Mouse (Mus musculus): ENCODE measurements around the gene Prkag2.
"Not testable (repeated sequence)": the region's sequence is repeated elsewhere in the genome, so short reads cannot be mapped to it uniquely, and the experiment has no call there.

Prkag2 gene

DNA sequence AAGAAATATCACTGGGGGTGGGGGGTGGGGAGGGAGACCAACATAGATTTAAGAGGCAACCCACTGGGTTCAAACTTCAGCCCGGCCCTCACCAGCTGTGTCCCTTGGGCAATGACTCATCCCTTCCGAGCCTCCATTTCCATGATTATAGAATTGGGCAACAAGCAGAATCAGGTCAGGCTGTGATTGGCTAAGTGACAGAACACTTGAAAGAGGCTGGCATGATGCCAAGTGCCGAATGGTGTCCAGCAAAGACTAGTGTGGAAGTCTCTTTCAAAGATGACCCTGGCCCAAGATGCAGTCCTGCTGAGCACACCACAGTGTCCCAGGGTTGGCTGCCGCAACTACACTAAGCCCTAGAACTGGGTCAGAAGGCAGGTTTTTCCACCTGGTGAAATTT, 14.2 kb downstream of the Prkag2 start:
- DNase-seq (ENCODE audit: low read depth), result no peak

DNA sequence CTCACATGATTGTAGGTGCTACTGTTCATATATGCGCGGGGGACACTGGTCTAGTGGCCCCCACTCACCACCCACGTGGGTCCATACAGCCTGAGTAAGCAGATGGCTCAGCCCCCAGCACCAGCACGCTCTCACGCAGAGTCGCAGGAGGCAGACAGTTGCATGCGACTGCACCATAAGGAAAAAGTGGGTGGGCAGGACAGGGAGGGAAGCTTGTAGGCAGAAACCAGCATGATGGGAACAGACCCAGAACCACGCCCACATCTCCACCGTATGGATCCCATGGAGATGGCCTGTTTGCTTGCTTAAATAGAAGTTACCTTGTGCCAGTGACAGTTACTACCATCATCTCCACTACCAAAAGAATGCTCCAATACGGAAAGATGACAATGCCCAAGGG, 15.3 kb downstream of the Prkag2 start:
- no peak for DNase-seq (ENCODE audit: low read depth)

DNA sequence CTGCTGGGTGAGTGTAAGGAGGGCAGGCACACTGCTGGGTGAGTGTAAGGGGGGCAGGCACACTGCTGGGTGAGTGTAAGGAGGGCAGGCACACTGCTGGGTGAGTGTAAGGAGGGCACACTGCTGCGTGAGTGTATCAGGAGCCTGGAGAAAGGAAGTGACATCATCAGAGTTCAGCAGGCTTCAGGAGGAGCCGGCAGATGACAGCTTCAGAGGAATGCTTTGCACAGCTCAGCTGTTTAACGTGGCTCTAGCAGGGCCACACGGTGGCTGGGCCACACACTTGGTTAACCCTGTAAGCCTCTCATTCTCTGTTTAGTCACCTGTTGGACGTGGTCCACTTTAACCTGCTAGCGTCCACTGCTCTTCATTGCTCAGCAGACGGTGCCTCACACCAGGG, 16.6 kb downstream of the Prkag2 start:
- DNase-seq (ENCODE audit: low read depth), result no peak

DNA sequence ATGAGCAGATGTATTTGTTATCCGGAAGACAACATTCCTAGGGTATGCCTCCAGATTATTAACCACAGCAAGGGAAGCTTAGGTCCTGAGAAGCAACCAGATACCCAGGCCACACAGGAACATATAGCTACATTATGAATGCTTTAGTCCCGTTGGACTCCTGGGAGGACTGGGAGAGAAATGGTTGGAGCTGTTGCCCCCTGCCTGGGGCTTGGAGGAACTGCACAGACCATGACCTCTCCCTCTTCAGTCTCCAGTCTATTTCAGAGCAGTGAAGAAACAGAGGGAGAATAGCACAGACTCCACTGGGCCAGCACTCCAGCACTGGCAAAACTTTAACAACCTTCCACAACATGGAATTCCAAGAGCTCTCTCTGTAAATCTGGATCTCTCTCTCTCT, 17.9 kb downstream of the Prkag2 start:
- DNase-seq (ENCODE audit: low read depth), result no peak

DNA sequence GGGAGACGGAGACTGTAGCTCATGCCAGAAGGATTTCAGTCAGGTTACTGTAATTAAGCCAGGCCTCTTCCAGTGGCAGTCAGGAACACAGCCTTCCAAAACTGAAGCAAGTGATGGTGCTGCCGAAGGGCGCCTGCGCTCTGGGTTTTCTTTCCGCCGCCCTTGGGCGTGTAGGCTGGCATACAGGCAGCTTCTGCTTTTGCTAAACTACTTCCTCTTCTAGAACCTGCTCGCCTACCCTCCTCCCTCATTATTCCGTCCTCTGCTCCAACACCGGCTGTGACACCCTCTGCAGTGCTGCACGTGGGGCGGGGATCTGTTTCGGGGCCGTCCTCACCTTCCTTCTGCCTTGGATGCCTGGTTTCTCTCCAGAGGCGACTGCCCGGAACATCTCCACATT, 18.9 kb downstream of the Prkag2 start:
- DNase-seq (ENCODE audit: low read depth), result no peak

DNA sequence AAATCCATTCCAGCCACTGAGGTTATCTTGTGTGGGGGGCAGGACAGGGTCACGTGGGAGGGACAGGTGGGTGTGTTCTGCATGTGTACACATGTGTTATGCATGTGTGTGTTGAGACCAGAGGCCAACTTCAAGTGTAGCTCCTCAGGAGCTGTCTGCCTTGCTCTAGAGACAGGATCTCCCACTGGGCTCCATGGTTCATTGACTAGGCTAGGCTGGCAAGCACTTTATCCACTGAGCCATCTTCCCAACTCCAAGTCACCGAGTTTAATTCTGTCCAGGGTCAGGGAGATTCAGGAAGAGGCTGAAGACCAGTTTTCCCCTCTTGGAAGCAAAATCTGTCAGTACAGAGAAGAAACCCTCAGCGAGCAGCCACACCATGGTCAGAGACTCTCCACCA, 19.4 kb downstream of the Prkag2 start:
- DNase-seq (ENCODE audit: low read depth), result no peak

DNA sequence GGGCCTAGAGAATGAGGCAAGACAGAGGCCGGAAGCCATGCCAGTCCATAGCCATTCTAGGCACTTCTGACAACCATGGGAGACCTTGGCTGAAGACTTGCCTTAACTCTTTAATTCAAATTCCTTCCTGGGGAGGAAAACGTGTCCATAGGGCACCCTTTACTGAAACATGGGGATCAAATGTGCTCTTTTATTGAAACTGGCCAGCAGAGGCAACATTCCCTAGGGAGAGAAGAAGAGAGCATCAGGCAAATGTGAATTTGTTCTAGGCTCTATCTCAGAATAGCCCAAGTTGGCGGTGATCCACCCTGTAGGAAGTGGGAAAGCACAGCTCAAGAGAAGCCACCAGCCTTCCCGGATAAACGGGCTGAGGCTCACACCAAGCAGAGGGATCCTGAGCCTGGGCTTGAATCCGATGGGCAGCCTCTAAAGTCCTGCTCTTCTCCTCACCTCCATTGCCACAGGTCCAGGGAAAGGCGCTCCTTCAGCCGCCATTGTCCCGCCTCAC, 19.9 kb downstream of the Prkag2 start:
- no peak for DNase-seq (ENCODE audit: low read depth)

DNA sequence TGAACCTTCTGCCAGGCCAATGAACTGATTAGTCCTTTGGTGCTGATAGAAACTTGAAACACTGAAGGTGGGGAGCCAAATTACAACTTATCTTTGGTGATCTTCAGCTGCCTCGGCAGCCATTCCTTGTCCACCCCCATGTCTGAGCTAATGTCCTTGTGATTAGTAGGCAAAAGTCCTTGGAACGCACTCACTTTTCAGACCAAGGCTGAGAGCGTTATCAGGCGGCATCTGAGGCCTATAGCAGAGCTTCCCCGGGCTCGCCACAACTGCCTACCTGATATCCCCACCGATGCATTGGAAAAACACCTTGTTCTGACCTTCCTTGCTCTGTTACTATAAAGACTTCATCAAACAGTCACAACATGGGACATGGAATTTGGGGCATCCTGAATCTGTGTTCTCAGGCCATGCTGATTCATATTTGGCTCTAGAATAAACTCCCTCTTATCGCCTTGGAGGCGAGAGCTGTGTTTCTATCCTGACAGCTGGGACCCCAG, 20.6 kb downstream of the Prkag2 start:
- DNase-seq (ENCODE audit: low read depth), result no peak

DNA sequence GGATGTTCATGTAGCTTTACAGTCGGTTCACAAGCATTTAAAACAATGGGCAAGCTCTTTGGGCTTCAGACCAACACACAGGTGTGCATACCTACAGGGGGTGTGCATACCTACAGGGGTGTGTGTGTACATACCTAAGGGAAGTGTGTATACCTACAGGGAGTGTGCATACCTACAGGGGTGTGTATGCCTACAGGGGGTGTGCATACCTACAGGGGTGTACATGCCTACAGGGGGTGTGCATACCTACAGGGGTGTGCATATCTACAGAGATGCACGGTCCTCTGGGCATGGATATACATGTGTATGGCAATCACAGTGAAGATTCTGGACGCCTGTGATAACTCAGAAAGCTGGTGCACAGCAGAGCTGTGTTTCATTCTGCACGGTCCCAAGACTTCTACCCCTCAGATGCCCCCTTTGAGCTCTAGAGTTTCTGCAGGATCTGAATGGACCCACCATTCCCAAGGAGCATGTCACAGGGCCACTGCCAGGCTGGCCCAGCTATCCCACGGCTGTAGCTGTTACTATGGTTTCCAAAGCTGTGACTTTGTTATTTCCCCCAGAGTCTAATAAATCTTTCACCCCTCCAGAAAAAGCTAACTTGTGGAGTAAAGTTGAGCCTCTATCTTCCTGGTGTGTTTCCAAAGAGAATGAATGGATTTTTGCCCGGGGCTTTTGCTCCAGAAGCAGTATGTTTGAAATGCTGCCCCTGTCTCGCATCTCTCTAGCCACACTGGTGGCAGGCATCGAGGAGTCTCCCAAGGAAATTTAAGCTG, 22.4 kb downstream of the Prkag2 start:
- DNase-seq (ENCODE audit: low read depth), result no peak

DNA sequence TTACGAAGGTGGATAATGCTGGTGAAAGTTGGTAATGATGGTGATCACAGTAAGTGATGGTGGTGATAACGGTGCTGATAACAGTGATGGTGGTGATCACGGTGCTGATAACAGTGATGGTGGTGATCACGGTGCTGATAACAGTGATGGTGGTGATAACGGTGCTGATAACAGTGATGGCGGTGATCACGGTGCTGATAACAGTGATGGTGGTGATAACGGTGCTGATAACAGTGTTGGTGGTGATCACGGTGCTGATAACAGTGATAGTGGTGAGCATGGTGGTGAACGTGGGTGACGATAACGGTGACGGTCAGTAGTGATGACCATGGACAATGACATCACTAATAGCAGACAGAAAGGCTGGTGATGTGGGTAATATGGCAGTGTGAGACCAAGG, 23.2 kb downstream of the Prkag2 start:
- not testable (repeated sequence) for DNase-seq (ENCODE audit: low read depth)

DNA sequence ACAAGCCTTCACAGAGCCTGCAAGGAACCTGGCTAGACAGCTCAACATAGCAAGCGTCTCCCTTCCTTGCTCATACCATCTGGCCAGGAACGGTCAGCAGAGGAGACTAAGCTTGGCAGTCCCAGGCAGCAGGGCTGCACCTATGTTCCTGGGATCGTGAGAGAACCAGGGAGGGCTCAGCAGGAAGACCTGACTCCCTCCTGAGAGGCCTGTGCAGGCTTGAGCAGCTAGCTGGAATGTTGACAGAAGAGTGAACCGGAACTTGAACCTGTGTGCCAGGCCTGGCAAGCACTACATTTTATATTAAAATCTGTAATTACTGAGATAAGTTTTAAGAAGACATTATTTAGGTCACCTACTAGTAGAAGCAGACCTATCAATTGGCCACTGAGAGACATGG, 24.8 kb downstream of the Prkag2 start:
- no peak for DNase-seq (ENCODE audit: low read depth)

DNA sequence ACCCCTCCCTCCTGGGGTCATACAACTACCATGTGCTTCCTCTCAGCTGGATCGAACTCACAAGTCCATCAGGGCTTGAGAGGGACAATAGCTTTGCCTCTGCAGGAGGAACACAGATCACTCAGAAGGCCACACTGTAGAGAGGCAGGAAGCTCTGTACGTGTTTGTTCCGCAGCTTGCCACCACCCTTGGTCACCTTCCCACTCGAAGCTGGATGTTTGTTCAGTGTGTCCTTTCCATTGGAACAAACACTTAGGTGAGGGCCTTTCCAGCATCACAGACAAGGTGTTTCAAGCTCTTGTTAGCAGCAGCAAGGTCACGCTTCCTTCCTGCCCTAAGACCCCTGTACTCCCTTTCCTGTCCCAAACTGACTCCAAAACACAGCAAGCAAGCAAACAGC, 30.6 kb downstream of the Prkag2 start:
- DNase-seq (ENCODE audit: low read depth), result no peak

DNA sequence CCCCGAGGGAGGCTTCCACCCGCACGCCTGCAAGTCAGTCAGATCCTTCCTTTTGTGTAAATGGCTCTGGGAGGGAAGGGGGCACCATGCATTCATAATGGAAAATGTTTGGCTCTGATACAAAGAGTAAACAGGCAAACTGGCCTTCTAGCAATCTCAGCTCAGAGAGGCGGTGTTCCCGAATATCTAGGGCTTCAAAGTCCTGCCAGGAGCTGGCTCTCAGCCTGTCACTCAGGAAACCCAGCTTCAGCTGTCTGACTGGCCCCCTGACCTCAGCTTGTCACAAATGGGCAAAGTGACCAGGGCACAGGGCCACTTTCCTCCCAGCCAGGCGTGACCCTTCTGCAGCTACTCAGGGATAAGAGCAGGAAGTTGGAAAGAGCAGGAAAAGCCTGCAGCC, 33.3 kb downstream of the Prkag2 start:
- no peak for DNase-seq (ENCODE audit: low read depth)

DNA sequence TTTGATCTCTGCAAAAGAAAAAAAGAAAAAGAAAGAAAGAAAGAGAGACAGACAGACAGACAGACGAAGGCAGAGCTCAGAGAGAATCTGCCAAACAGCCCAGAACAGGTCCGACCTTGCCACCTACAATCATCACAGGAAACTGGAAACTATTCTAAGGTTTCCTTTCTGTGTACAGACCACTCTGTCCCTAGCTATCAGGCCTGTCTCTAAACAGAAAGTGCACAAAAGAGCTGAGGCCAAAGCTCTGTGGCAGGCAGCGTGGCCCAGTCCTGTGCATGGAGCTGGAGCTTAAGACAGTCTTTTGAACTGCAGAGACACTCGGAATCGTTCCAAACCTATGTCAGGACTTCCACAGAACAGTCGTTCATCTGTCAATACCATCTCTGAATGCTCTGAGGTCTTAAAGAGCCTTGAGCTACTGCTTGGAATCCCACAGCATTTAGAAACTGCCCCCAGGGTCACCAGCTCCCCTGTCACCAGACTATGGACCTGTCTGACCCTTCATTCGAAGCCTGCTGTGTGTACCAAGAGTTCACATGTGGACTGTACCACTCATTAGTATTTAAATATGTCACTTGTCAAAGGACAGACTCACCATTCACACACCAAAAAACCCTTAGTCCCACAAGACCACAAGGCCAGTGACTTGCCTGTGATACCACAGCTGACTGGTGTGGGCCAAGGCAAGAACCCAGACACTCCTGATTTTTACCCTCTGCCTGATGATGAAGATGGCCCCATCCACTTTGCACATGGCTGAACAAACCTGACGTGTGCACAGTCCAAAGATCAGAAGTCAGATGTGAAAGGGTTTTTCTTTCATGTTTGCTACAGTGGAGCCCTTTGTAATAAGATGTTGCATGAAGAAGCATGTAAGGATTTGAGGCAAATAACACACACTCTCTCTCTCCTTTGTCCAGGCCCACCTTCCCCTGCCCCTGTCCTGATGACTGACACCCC, 35.9 kb downstream of the Prkag2 start:
- no peak for DNase-seq (ENCODE audit: low read depth)

DNA sequence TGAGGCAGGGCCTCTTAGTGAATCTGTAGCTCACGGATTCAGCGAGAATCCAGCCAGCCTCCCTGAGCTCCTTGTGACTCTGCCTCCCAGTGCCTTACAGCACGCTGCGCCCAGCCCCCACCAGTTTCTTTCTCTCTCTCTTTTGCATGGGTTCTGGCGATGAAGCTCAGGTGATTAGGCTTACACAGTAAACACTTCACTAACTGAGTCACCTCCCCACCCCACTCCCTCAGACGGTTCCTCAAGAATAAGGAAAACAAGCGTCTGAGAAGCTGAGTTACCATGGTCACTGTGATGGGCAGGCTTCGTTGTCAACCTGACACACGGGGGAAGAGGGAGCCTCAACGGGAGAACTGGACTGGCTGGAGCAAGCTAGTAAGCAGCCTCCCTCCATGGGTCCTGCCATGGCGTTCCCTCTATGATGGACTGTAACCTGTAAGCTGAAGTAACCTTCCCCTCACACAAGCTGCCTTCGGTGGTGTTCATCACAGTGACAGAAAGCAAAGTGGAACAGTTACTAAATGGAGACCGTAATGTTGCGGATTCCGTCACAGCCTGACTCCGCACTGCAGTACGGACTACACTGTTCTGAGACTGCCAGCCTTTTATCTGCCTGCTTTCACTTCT, 37.8 kb downstream of the Prkag2 start:
- DNase-seq (ENCODE audit: low read depth), result no peak

DNA sequence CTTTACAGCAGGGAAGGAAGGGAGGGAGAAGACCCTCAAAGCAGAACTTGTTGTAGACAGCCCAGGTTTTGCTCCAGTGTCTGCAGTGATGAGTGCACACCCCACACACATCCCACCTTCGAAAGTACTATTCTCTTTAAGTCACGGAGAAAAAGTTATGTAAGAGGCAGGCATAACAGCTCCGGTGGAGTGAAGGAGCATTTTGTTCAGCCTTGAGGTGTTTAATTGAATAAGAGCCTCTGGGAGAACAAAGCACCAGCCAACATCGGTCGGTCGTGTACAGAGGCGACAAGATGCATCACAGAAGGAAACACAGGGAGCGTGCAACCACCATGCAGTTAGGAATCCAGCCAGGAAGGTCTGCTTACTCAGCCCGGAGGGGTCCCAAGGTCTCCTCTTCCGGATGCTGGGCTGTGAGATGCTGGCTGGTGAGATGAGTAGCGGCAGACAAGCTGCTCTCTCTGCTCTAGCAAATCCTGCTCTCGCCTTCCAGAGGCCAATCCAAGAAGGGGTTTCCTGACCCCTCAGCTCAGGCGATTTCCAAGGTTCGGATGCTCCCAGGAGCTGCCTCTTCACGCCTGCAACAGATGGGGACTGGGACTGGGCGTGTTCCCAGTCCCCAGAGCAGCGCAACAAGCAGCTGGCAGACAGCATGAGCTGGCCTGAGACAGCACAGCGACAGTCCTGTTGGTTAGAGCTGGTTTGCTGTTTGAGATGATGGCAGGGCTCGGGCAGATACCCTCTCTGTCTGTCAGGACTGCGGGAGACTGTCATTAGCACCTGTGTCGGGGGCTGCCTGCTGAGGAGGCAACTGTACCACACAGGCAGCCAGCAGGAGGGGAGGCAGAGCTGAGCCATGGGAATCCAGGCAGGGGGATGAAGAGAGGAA, 41.3 kb downstream of the Prkag2 start:
- DNase-seq (ENCODE audit: low read depth), result no peak

DNA sequence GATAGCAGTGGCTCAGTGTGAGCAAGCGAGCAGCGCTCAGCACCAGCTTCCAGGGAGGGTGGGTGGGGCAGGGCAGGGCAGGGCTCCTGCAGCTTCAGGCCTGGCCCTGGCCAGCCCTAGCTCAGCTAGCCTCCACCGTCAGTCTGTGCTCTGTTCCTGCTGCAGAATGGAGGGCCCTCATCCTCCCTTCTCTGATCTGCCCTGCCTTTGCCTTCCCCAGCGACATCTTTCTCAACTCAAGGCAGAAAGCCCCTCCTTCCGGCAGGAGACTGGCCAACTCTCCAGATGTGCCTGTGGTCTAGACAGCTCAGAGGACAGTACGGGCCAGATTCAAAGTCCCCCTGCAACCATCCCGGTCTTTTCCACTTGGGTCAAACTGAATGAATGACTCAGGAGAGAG, 42.0 kb downstream of the Prkag2 start:
- DNase-seq (ENCODE audit: low read depth), result no peak

DNA sequence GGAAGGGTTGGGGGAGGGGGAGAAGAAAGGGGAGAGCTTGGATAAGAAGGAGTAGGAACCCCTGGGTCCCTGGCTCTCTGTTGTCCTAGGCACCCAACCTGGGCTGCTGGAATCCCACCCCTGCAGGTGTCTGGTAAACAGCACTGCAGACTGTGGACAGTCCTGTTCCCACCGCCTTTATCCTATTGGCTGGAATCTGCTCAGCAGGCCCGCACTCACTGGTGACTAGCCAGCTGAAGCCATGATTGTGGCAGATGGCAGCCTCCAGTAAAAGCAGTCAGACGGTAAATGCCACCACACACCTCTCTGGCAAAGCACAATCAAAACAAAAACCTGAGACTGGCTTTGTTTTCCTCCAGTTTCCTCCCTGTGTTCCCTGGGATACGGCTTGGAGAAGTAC, 45.2 kb downstream of the Prkag2 start:
- DNase-seq (ENCODE audit: low read depth), result no peak

DNA sequence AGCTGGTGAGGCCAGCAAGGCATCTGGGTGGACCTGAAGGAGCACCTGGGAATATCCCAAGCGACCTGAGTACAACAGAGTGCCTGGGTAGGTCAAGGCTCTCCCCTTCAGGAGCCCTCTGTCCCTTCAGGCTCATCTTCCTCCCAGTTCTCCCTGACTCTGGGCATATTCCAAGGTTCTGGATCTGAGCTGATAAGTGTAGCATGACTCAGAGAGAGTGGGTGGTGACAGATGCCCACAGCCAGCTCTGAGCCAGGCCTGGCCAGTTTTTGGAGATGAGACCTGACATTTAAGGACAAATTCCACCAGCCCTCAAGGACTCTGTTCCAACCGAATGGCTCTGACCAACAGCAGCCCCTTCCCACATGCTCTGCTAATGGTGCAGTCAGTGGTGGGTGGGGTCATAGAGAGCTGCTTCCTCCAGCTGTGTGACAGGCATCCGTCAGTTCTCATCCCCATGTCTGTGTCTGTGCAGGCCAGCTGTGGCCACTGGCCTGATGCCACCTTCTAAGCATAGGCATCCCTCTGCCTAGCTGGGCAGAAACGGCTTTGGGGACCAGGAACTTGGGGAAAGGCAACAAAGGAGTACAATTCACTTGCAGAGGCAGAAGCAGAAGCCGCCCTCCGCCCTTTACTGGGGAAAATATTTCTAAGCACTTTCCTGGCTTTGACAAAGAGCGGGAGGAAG, 46.3 kb downstream of the Prkag2 start:
- DNase-seq (ENCODE audit: low read depth), result no peak

DNA sequence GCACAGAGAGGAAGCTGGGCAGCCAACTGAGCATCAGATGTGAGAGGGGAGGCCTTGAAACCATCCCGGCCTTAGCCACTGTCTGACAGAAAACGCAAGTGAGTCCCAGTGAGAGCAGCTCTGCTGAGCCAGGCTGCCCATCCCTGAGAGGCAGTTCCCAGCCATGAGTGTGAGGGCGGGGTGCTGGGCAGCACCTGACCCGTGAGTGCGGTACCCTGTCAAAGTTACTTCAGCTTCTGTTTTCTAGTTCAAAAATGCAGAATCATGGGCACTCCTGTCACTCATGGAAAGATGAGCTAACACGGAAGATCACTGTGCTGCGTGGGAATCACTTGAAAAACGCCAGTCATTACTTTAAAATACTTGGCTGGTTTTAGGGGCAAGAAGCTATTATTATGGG, 49.6 kb downstream of the Prkag2 start:
- no peak for DNase-seq (ENCODE audit: low read depth)

DNA sequence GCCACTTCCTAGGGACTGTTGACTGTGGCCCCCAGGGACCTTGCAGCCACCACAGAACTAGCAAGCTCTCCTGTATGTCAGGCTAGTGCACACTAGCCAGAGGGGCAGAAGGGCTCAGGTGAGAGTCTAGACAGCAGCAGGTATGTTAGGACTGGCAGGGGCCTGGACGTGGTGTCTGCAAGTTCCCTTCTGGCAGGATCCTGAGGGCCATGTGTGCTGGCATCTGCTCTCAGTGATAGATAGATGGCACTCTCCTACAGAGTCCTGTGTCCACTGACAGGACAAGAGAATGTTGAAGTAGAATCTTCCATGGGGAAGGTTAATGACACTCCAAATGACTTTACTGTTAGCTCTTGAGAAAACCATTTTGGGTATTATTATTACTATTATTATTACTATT, 52.8 kb downstream of the Prkag2 start:
- no peak for DNase-seq (ENCODE audit: low read depth)

Measured in c-Kit-positive CD71-positive TER-119-negative erythroid progenitor cells, embryonic 14.5 days (primary cell).